Mouse (Mus musculus): ENCODE results near the gene Mrpl55. TPM values are rescaled to one million over a fixed set of nuclear protein-coding genes. Genes with fewer than 3 reads are reported as not detected.

The Mrpl55 gene
- total and polyA plus RNA-seq, 3 experiments, result 110 to 117 (median 113) TPM

DNA sequence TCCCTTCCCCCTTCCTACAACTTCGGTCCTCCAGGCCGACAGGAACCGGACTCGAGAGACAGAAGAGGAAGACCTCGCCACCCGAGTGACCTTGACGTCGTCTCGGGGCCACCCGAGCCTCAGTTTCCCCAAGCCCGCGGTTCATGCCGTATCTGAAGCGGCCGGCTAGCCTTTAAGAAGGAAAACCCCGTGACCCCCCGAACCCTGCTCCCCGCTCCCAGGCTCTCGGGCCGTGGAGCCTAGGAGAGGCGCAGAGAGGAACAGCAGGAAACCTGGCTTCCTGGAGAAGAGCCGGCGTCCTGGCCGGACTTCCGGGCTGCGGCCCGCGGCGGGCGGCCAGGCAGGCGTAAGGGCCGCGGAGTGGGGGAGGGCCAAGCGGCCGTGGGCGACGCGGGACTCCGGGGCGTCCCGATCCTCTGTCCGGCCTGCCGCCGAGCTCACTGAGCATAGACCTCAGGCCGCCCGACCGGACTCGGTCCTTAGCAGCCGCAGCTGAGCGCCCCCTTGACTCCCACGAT lies 25.4 kb downstream of the Mrpl55 start:
- TF ChIP-seq POLR2A (IDR thresholded peaks at IDR 0.05; ENCODE audit: insufficient read depth, low read depth, low read length), result no peak
- no peak for TF ChIP-seq CTCF (IDR thresholded peaks at IDR 0.05)
- no peak for TF ChIP-seq EP300 (IDR thresholded peaks at IDR 0.05; ENCODE audit: insufficient read depth, low read depth, low read length)
- under 1% methylated on average over 51 of the region's 51 CpGs for WGBS
- H3K27ac ChIP-seq, result peak overlapping the region; percentile 100
- DNase-seq, result no peak
- H3K9ac ChIP-seq (ENCODE audit: low read depth, low read length), result peak overlapping the region; percentile 93
- H3K27me3 ChIP-seq (ENCODE audit: control insufficient read depth, insufficient read depth, low read length), result no peaks in the 10 kb centered on the region
- intact Hi-C loops (cut with DNase I), result loop anchor here (2.0 to 5.0 kb wide), 3 partner anchors 19 to 65 kb away; partner anchors contain the start of genes 2310033P09Rik, Guk1 and Iba57
- peaks cover 7% of the 10 kb centered on the region for H3K79me2 ChIP-seq (replicated peaks; ENCODE audit: control insufficient read depth, insufficient read depth, low read length)
- H3K36me3 ChIP-seq (ENCODE audit: control insufficient read depth, insufficient read depth, low read length), result peaks cover 37% of the 10 kb centered on the region
- H3K4me1 ChIP-seq (ENCODE audit: control insufficient read depth, insufficient read depth, low read length), result peaks cover 22% of the 10 kb centered on the region
- peak overlapping the region; percentile 90 for H3K4me3 ChIP-seq

DNA sequence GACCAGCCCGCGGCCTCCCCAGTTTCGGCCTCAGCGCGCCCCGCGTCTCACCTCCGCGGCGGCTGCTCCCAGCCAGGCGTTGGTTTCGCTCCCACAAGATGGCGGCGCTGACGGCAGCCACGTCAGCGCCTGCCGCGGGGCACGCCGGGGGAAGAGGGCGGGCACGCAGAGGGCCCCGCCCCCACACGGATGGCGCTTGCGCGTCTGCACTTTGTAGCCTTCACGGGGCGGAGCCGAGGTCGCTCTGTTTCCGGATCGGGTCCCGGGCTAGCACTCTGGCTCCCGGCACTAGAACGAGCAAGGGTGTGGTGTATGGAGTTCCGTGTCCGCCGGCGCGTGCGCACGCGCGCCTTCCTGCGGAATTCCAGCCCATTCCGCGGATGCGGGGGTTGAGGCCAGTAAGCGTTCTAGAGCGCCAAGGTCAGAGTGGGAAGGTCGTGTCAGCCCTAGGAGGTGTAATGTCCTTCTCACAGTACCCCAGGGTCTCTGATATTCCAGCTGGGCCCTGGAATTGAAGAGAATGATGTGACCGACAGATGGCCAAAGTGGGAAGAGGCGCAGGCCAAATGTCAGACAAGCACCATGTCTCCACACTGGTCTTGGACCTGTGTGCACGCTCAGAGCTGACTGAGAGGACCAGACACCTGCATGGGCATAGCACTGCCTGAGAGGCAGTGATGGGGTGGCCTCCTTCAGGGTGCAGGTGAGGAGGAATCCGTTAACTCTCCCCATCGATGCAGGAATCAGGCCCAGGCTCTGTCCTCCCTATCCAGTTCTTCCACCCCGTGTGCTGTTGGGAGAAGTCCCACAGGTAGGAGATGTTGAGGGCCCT lies 26.1 kb downstream of the Mrpl55 start, which contains the start of gene Arf1:
Gene Arf1 (minus strand): TSS at position 149 of the 832 bp plus-strand sequence.
- H3K4me3 ChIP-seq, result peak within 1 kb of the TSS; percentile 90
- peaks cover 7% of the 10 kb centered on the region for H3K79me2 ChIP-seq (replicated peaks; ENCODE audit: control insufficient read depth, insufficient read depth, low read length)
- H3K36me3 ChIP-seq (ENCODE audit: control insufficient read depth, insufficient read depth, low read length), result peaks cover 30% of the 10 kb centered on the region
- H3K27me3 ChIP-seq (ENCODE audit: control insufficient read depth, insufficient read depth, low read length), result no peaks in the 10 kb centered on the region
- peak within 1 kb of the TSS; percentile 93 for H3K9ac ChIP-seq (ENCODE audit: low read depth, low read length)
- peaks cover 20% of the 10 kb centered on the region for H3K4me1 ChIP-seq (ENCODE audit: control insufficient read depth, insufficient read depth, low read length)
- peak within 1 kb of the TSS; percentile 100 for H3K27ac ChIP-seq
- WGBS, result 5% methylated on average over 59 of the region's 59 CpGs
- DNase-seq, result peak; percentile 98 to 99
- intact Hi-C loops (cut with DNase I), result loop anchor here (5.0 kb wide), 1 partner anchor 36 kb away; the partner anchor contains the start of gene Guk1
- TF ChIP-seq POLR2A (IDR thresholded peaks at IDR 0.05; ENCODE audit: insufficient read depth, low read depth, low read length) (peak; percentile 76), EP300 (IDR thresholded peaks at IDR 0.05; ENCODE audit: insufficient read depth, low read depth, low read length) (peak; percentile 71; the same call in 1 of the 2 replicates), CTCF (IDR thresholded peaks at IDR 0.05) (no peak)

DNA sequence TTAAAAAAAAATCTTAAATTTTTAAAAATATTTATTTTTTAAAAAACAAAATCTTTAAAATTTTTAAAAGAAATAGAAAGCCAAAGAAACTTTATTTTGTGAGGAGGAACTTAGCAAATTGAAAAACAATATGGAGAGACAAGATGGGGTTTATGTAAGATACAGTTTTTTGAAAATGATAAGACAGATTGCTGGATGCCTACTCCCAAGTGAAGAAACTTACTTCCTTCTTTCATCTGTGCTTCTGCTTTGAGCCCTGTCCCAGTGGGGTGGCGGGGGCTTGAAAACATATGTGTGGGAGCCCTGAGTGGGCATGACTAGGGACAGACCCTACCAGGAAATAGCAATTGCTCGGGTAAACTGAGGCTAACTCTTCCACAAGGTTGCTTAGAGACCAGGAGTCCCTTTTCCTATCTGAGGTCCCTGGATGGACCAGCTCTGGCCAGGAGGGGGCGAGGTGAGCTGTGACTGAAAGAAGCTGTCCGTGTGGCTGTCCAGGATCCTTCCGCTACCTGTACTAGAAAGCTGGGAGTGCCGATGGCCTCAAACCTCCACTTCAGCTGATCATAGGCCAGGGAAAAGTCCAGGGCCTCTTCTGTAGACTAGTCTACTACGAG lies 28.0 kb downstream of the Mrpl55 start:
- H3K4me3 ChIP-seq, result no peak overlapping the region
- no peak overlapping the region for H3K27ac ChIP-seq
- peak; percentile 58 to 71 for DNase-seq
- TF ChIP-seq POLR2A (IDR thresholded peaks at IDR 0.05; ENCODE audit: insufficient read depth, low read depth, low read length) (no peak), EP300 (IDR thresholded peaks at IDR 0.05; ENCODE audit: insufficient read depth, low read depth, low read length) (0 out of 2 replicates have a peak, but pooled peaks have one; percentile 7), CTCF (IDR thresholded peaks at IDR 0.05) (peak; percentile 87)
- peaks cover 12% of the 10 kb centered on the region for H3K4me1 ChIP-seq (ENCODE audit: control insufficient read depth, insufficient read depth, low read length)
- peaks cover 4% of the 10 kb centered on the region for H3K79me2 ChIP-seq (replicated peaks; ENCODE audit: control insufficient read depth, insufficient read depth, low read length)
- H3K36me3 ChIP-seq (ENCODE audit: control insufficient read depth, insufficient read depth, low read length), result peaks cover 13% of the 10 kb centered on the region
- WGBS, result 13% methylated on average over 7 of the region's 7 CpGs
- no peak overlapping the region for H3K9ac ChIP-seq (ENCODE audit: low read depth, low read length)
- H3K27me3 ChIP-seq (ENCODE audit: control insufficient read depth, insufficient read depth, low read length), result no peaks in the 10 kb centered on the region
- intact Hi-C loops (cut with DNase I), result loop anchor here (2.0 kb wide), 1 partner anchor 67 kb away; no protein-coding TSS in a partner anchor

GRCm38 (mm10) chr11:59232797-59233196 lies 30.5 kb downstream of the Mrpl55 start:
- Histone ChIP-seq H3K4me3 (no peak overlapping the region), H3K9ac (ENCODE audit: low read depth, low read length) (no peak overlapping the region), H3K4me1 (ENCODE audit: control insufficient read depth, insufficient read depth, low read length) (peaks cover 3% of the 10 kb centered on the region), H3K27ac (no peak overlapping the region), H3K79me2 (replicated peaks; ENCODE audit: control insufficient read depth, insufficient read depth, low read length) (no peaks in the 10 kb centered on the region), H3K27me3 (ENCODE audit: control insufficient read depth, insufficient read depth, low read length) (no peaks in the 10 kb centered on the region), H3K36me3 (ENCODE audit: control insufficient read depth, insufficient read depth, low read length) (no peaks in the 10 kb centered on the region)
- no peak for DNase-seq
- TF ChIP-seq POLR2A (IDR thresholded peaks at IDR 0.05; ENCODE audit: insufficient read depth, low read depth, low read length), result no peak
- TF ChIP-seq EP300 (IDR thresholded peaks at IDR 0.05; ENCODE audit: insufficient read depth, low read depth, low read length), result no peak
- no peak for TF ChIP-seq CTCF (IDR thresholded peaks at IDR 0.05)
- intact Hi-C loops (cut with DNase I), result no loop called here
- 77% methylated on average over 2 of the region's 2 CpGs for WGBS

- WGBS, result 11% methylated on average over 15 of the region's 15 CpGs
- Histone ChIP-seq H3K4me1 (ENCODE audit: control insufficient read depth, insufficient read depth, low read length) (peaks cover 1% of the 10 kb centered on the region; the same call in 1 of the 2 replicates), H3K36me3 (ENCODE audit: control insufficient read depth, insufficient read depth, low read length) (no peaks in the 10 kb centered on the region), H3K4me3 (no peak overlapping the region), H3K79me2 (replicated peaks; ENCODE audit: control insufficient read depth, insufficient read depth, low read length) (no peaks in the 10 kb centered on the region), H3K27ac (no peak overlapping the region), H3K27me3 (ENCODE audit: control insufficient read depth, insufficient read depth, low read length) (no peaks in the 10 kb centered on the region; the same call in 1 of the 2 replicates), H3K9ac (ENCODE audit: low read depth, low read length) (no peak overlapping the region)
- intact Hi-C loops (cut with DNase I), result loop anchor here (1.0 to 5.0 kb wide), 2 partner anchors 55 to 244 kb away; no protein-coding TSS in a partner anchor
- TF ChIP-seq CTCF (IDR thresholded peaks at IDR 0.05), result peak; percentile 73
- TF ChIP-seq POLR2A (IDR thresholded peaks at IDR 0.05; ENCODE audit: insufficient read depth, low read depth, low read length), result no peak
- DNase-seq, result peak; percentile 59 to 68
Observed at GRCm38 (mm10) chr11:59238525-59239427, 36.5 kb downstream of the Mrpl55 start.

All from heart, adult 2 months (tissue).